In the genomic region with DNA sequence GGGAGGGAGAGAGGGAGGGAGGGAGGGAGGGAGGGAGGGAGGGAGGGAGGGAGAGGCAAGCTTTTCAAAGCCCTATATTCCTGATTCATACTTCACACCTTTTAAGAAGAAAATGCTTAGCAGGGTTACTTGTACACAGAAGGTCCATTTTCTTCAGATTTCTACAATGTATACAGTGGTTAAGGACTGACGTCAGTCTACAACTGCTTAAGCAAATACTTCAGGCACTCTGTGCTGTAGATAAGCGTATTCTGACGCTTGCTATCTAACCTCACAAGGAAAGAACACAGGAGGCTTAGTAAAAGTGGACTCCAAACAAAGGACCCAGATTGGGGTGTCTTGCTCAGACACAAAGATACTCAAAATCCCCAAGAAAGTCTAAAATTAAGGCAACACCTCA, we compare ENCODE assay signal across 22 mouse cellular contexts. TPM values are rescaled to one million over a fixed set of nuclear protein-coding genes. Genes with fewer than 3 reads are reported as not detected.
A peak's percentile ranks its signal among the peaks of the same experiment; 100 is the strongest.
DNase-seq lines count a peak whose midpoint lies in the region; ATAC-seq lines count a peak whose summit lies in the region.
"Had no signal": no experiment of that assay in that cellular context is flagged by ENCODE, and none has a peak within 500 bp of the region (broad histone marks: within the 10 kb centered on the region; RNA-seq: fewer than 3 reads in every experiment).

No protein-coding gene starts in this region.

- H3K36me3 ChIP-seq in lung, embryonic 15.5 days, result no peaks in the 10 kb centered on the region
- H3K36me3 ChIP-seq in midbrain, embryonic 13.5 days, result no peaks in the 10 kb centered on the region
- H3K36me3 ChIP-seq in midbrain, embryonic 10.5 days, result peaks cover 11% of the 10 kb centered on the region
- H3K36me3 ChIP-seq in stomach, embryonic 14.5 days (ENCODE audit: control insufficient read depth, insufficient read depth, low read length), result no peaks in the 10 kb centered on the region
- H3K36me3 ChIP-seq: embryonic facial prominence, embryonic 13.5 days; forebrain, embryonic 12.5 days; heart, embryonic 10.5 days had no signal

- no peaks in the 10 kb centered on the region for H3K4me1 ChIP-seq in lung, embryonic 15.5 days
- H3K4me1 ChIP-seq in midbrain, embryonic 13.5 days (replicated peaks), result peaks cover 13% of the 10 kb centered on the region
- H3K4me1 ChIP-seq in midbrain, embryonic 10.5 days, result peaks cover 60% of the 10 kb centered on the region
- no peaks in the 10 kb centered on the region for H3K4me1 ChIP-seq in stomach, embryonic 14.5 days (ENCODE audit: control insufficient read depth, insufficient read depth, low read length)
- H3K4me1 ChIP-seq: heart, embryonic 10.5 days had no signal

- 41% methylated on average over 3 of the region's 3 CpGs for WGBS in lung, embryonic 15.5 days
- WGBS in midbrain, embryonic 13.5 days, result 32% methylated on average over 3 of the region's 3 CpGs
- 31% methylated on average over 3 of the region's 3 CpGs for WGBS in midbrain, embryonic 10.5 days
- WGBS in stomach, embryonic 14.5 days, result 48% methylated on average over 3 of the region's 3 CpGs

- no peak overlapping the region for H3K9ac ChIP-seq in lung, embryonic 15.5 days
- H3K9ac ChIP-seq in midbrain, embryonic 13.5 days (replicated peaks), result no peak overlapping the region
- no peak overlapping the region for H3K9ac ChIP-seq in stomach, embryonic 14.5 days (replicated peaks; ENCODE audit: low read depth, low read length)
- H3K9ac ChIP-seq: embryonic facial prominence, embryonic 13.5 days; forebrain, embryonic 12.5 days had no signal

- no peak overlapping the region for H3K4me2 ChIP-seq in lung, embryonic 15.5 days
- H3K4me2 ChIP-seq in midbrain, embryonic 13.5 days (replicated peaks), result no peak overlapping the region
- H3K4me2 ChIP-seq in stomach, embryonic 14.5 days (replicated peaks; ENCODE audit: low read depth, low read length), result no peak overlapping the region
- H3K4me2 ChIP-seq: embryonic facial prominence, embryonic 13.5 days; forebrain, embryonic 12.5 days had no signal

- peak; percentile 55; the same call in 1 of the 2 replicates for ATAC-seq in lung, embryonic 15.5 days (ENCODE audit: borderline replicate concordance, extremely low read depth, low FRiP score, low TSS enrichment)
- no peak for ATAC-seq in midbrain, embryonic 13.5 days
- ATAC-seq in stomach, embryonic 14.5 days (ENCODE audit: insufficient number of reproducible peaks, insufficient read depth, low FRiP score, low read depth), result peak; percentile 87; the same call in 1 of the 2 replicates
- ATAC-seq: activated CD4-positive, CD25-positive, alpha-beta regulatory T cell, adult 4 months; forebrain, embryonic 16.5 days; Patski had no signal

- H3K27me3 ChIP-seq in lung, embryonic 15.5 days, result peaks cover 34% of the 10 kb centered on the region
- H3K27me3 ChIP-seq in midbrain, embryonic 13.5 days, result no peaks in the 10 kb centered on the region
- H3K27me3 ChIP-seq in midbrain, embryonic 10.5 days (ENCODE audit: low read depth, poor library complexity, severe bottlenecking), result no peaks in the 10 kb centered on the region
- H3K27me3 ChIP-seq in stomach, embryonic 14.5 days (ENCODE audit: control insufficient read depth, insufficient read depth, low read length), result no peaks in the 10 kb centered on the region
- H3K27me3 ChIP-seq: CH12.LX; embryonic facial prominence, embryonic 13.5 days; forebrain, embryonic 12.5 days; Patski had no signal

- no peak overlapping the region for H3K4me3 ChIP-seq in lung, embryonic 15.5 days
- no peak overlapping the region for H3K4me3 ChIP-seq in midbrain, embryonic 13.5 days (replicated peaks)
- H3K4me3 ChIP-seq in midbrain, embryonic 10.5 days, result no peak overlapping the region
- H3K4me3 ChIP-seq in stomach, embryonic 14.5 days (ENCODE audit: low read depth, low read length), result no peak overlapping the region
- H3K4me3 ChIP-seq: embryonic facial prominence, embryonic 13.5 days; forebrain, embryonic 12.5 days; heart, embryonic 10.5 days had no signal

- H3K9me3 ChIP-seq in lung, embryonic 15.5 days, result no peaks in the 10 kb centered on the region
- no peaks in the 10 kb centered on the region for H3K9me3 ChIP-seq in midbrain, embryonic 13.5 days
- H3K9me3 ChIP-seq in midbrain, embryonic 10.5 days (replicated peaks), result no peaks in the 10 kb centered on the region
- H3K9me3 ChIP-seq in stomach, embryonic 14.5 days (ENCODE audit: control insufficient read depth, low read depth, low read length), result no peaks in the 10 kb centered on the region
- H3K9me3 ChIP-seq: embryonic facial prominence, embryonic 13.5 days; forebrain, embryonic 12.5 days; heart, embryonic 10.5 days had no signal

- DNase-seq in lung, postnatal 14 days, result no peak
- no peak for DNase-seq in midbrain, embryonic 10.5 days (ENCODE audit: low spot score)
- no peak for DNase-seq in embryo, embryonic 10 days (ENCODE audit: low spot score)
- no peak for DNase-seq in right cerebral cortex, postnatal 25 days
- DNase-seq: adrenal gland, postnatal 14 days; cerebellum, adult 11-12 months; cerebellum, adult 9-10 months; cerebellum, postnatal 25 days; gastrocnemius, postnatal 10 days; heart, adult 18-20 months; heart, postnatal 10 days; heart, postnatal 4 days had no signal

- H3K27ac ChIP-seq in lung, embryonic 15.5 days, result no peak overlapping the region
- H3K27ac ChIP-seq in midbrain, embryonic 13.5 days, result 0 out of 2 replicates have a peak overlapping the region, but pooled peaks have one; percentile 47
- no peak overlapping the region for H3K27ac ChIP-seq in midbrain, embryonic 10.5 days (replicated peaks)
- no peak overlapping the region for H3K27ac ChIP-seq in stomach, embryonic 14.5 days (ENCODE audit: low read length)
- H3K27ac ChIP-seq: embryonic facial prominence, embryonic 13.5 days; forebrain, embryonic 12.5 days; heart, embryonic 10.5 days had no signal

RNA-seq across cellular contexts. Expression of gene Tenm3, which starts 34.6 kb away (rescaled TPM):
- polyA plus RNA-seq in lung, embryonic 15.5 days (2015; fragmentation: Nextera tagmentation; extraction: Ambion mirVana), result 5.1 and 5.7 TPM in 2 replicates
- polyA plus RNA-seq in midbrain, embryonic 13.5 days (2015; fragmentation: Nextera tagmentation; extraction: Ambion mirVana), result 41.3 and 57.1 TPM in 2 replicates
- polyA plus RNA-seq in midbrain, embryonic 10.5 days (2016; fragmentation: Nextera tagmentation; extraction: Ambion mirVana), result 33.6 and 38.5 TPM in 2 replicates
- 27.4 and 29.8 TPM in 2 replicates for polyA plus RNA-seq in stomach, embryonic 14.5 days (2014; fragmentation: Nextera tagmentation; extraction: Ambion mirVana)
- polyA plus RNA-seq: activated CD4-positive, CD25-positive, alpha-beta regulatory T cell, adult 4 months had no signal
